In genomic region chr5:10417691-10418217, GRCm38 (mm10) we compare ENCODE assay signal across 29 mouse cellular contexts.
DNase-seq lines count a peak whose midpoint lies in the region; ATAC-seq and TF ChIP-seq lines count a peak whose summit lies in the region.
"Had no signal": no experiment of that assay in that cellular context is flagged by ENCODE, and none has a peak within 500 bp of the region (broad histone marks: within the 10 kb centered on the region; RNA-seq: fewer than 3 reads in every experiment).

No protein-coding gene starts in this region.

- peaks cover 7% of the 10 kb centered on the region; the same call in 1 of the 2 replicates for H3K27me3 ChIP-seq in forebrain, embryonic 12.5 days
- peaks cover 24% of the 10 kb centered on the region for H3K27me3 ChIP-seq in forebrain, embryonic 10.5 days (ENCODE audit: poor library complexity, severe bottlenecking)
- no peaks in the 10 kb centered on the region for H3K27me3 ChIP-seq in forebrain, embryonic 14.5 days (replicated peaks; ENCODE audit: control insufficient read depth, insufficient read depth, low read length)
- H3K27me3 ChIP-seq in midbrain, embryonic 12.5 days, result no peaks in the 10 kb centered on the region
- H3K27me3 ChIP-seq in midbrain, postnatal 0 days (ENCODE audit: insufficient read depth, low read length), result no peaks in the 10 kb centered on the region
- H3K27me3 ChIP-seq: embryonic facial prominence, embryonic 13.5 days; kidney, embryonic 15.5 days had no signal

- H3K4me3 ChIP-seq in forebrain, embryonic 12.5 days (replicated peaks), result no peak overlapping the region
- no peak overlapping the region for H3K4me3 ChIP-seq in forebrain, embryonic 10.5 days
- H3K4me3 ChIP-seq in forebrain, embryonic 14.5 days (ENCODE audit: low read depth, low read length), result no peak overlapping the region
- no peak overlapping the region for H3K4me3 ChIP-seq in midbrain, embryonic 12.5 days
- no peak overlapping the region for H3K4me3 ChIP-seq in midbrain, postnatal 0 days (ENCODE audit: low read depth, low read length)
- H3K4me3 ChIP-seq: embryonic facial prominence, embryonic 13.5 days; erythroblast, embryonic 14.5 days; kidney, embryonic 15.5 days had no signal

- H3K9me3 ChIP-seq in forebrain, embryonic 12.5 days, result no peaks in the 10 kb centered on the region
- no peaks in the 10 kb centered on the region for H3K9me3 ChIP-seq in forebrain, embryonic 10.5 days
- no peaks in the 10 kb centered on the region for H3K9me3 ChIP-seq in forebrain, embryonic 14.5 days (replicated peaks; ENCODE audit: control insufficient read depth, low read length)
- H3K9me3 ChIP-seq in midbrain, embryonic 12.5 days, result no peaks in the 10 kb centered on the region
- H3K9me3 ChIP-seq in midbrain, postnatal 0 days (ENCODE audit: low read length), result no peaks in the 10 kb centered on the region
- H3K9me3 ChIP-seq: embryonic facial prominence, embryonic 13.5 days; G1E; kidney, embryonic 15.5 days had no signal

- 3% methylated on average over 2 of the region's 2 CpGs for WGBS in forebrain, embryonic 12.5 days
- WGBS in forebrain, embryonic 10.5 days, result 15% methylated on average over 2 of the region's 2 CpGs
- WGBS in forebrain, embryonic 14.5 days, result 2% methylated on average over 2 of the region's 2 CpGs
- 18% methylated on average over 2 of the region's 2 CpGs for WGBS in midbrain, embryonic 12.5 days
- WGBS in midbrain, postnatal 0 days, result 14% methylated on average over 2 of the region's 2 CpGs

- H3K27ac ChIP-seq in forebrain, embryonic 12.5 days, result no peak overlapping the region
- no peak overlapping the region for H3K27ac ChIP-seq in forebrain, embryonic 10.5 days
- no peak overlapping the region for H3K27ac ChIP-seq in forebrain, embryonic 14.5 days (ENCODE audit: low read depth, low read length)
- no peak overlapping the region for H3K27ac ChIP-seq in midbrain, embryonic 12.5 days (replicated peaks)
- no peak overlapping the region for H3K27ac ChIP-seq in midbrain, postnatal 0 days (ENCODE audit: low read depth, low read length)
- H3K27ac ChIP-seq: embryonic facial prominence, embryonic 13.5 days; hindbrain, embryonic 14.5 days; kidney, embryonic 15.5 days; liver, embryonic 14.5 days; macrophage had no signal

- peaks cover 17% of the 10 kb centered on the region for H3K4me1 ChIP-seq in forebrain, embryonic 12.5 days
- peaks cover 22% of the 10 kb centered on the region for H3K4me1 ChIP-seq in forebrain, embryonic 10.5 days
- peaks cover 9% of the 10 kb centered on the region; the same call in 1 of the 2 replicates for H3K4me1 ChIP-seq in forebrain, embryonic 14.5 days (ENCODE audit: control insufficient read depth, insufficient read depth, low read length)
- peaks cover 11% of the 10 kb centered on the region; the same call in 1 of the 2 replicates for H3K4me1 ChIP-seq in midbrain, embryonic 12.5 days
- H3K4me1 ChIP-seq in midbrain, postnatal 0 days (ENCODE audit: insufficient read depth, low read length), result no peaks in the 10 kb centered on the region
- H3K4me1 ChIP-seq: embryonic facial prominence, embryonic 13.5 days; kidney, embryonic 15.5 days had no signal

- intact Hi-C loops in left cerebral cortex, postnatal 14 days (cut with DNase I), result no loop called here

- DNase-seq in forebrain, embryonic 10.5 days (ENCODE audit: extremely low spot score, low spot score), result no peak
- peak; percentile 59 for DNase-seq in forebrain, embryonic 14.5 days (ENCODE audit: low spot score)
- DNase-seq in midbrain, postnatal 0 days (ENCODE audit: low spot score), result no peak
- DNase-seq in heart, postnatal 4 days, result no peak
- DNase-seq in left cerebral cortex, postnatal 14 days (ENCODE audit: low spot score in 2 of 2), result no peak
- DNase-seq in heart, adult 18-20 months, result no peak
- DNase-seq: adrenal gland, postnatal 10 days; cerebellum, adult 11-12 months; cerebellum, postnatal 10 days; gastrocnemius, postnatal 25 days; heart, adult 11 months; kidney, adult 11 months; kidney, postnatal 25 days; layer of hippocampus, postnatal 36 days; liver; lung, adult 2 months; lung, postnatal 10 days; spleen, adult 18-20 months; thymus, postnatal 14 days had no signal

- H3K9ac ChIP-seq in forebrain, embryonic 12.5 days, result no peak overlapping the region
- H3K9ac ChIP-seq in forebrain, embryonic 14.5 days (ENCODE audit: low read length), result no peak overlapping the region
- no peak overlapping the region for H3K9ac ChIP-seq in midbrain, embryonic 12.5 days (replicated peaks)
- H3K9ac ChIP-seq in midbrain, postnatal 0 days (replicated peaks; ENCODE audit: low read length, poor library complexity, severe bottlenecking), result no peak overlapping the region
- H3K9ac ChIP-seq: embryonic facial prominence, embryonic 13.5 days; hindbrain, embryonic 14.5 days; kidney, embryonic 15.5 days; liver, embryonic 14.5 days had no signal

- no peak for TF ChIP-seq CTCF in midbrain, postnatal 0 days (IDR thresholded peaks at IDR 0.05)

- no peak overlapping the region for H3K4me2 ChIP-seq in forebrain, embryonic 12.5 days
- H3K4me2 ChIP-seq in forebrain, embryonic 14.5 days (ENCODE audit: low read length), result no peak overlapping the region
- no peak overlapping the region for H3K4me2 ChIP-seq in midbrain, embryonic 12.5 days (replicated peaks)
- no peak overlapping the region for H3K4me2 ChIP-seq in midbrain, postnatal 0 days (ENCODE audit: low read depth, low read length, poor library complexity, severe bottlenecking)
- H3K4me2 ChIP-seq: embryonic facial prominence, embryonic 13.5 days; heart, embryonic 11.5 days; hindbrain, embryonic 14.5 days; kidney, embryonic 15.5 days had no signal

- ATAC-seq in forebrain, embryonic 12.5 days (ENCODE audit: low FRiP score), result peak; percentile 81
- peak; percentile 78 for ATAC-seq in forebrain, embryonic 14.5 days
- ATAC-seq in midbrain, embryonic 12.5 days (ENCODE audit: low FRiP score, low read depth), result peak; percentile 68
- ATAC-seq in midbrain, postnatal 0 days (ENCODE audit: low FRiP score), result peak; percentile 13; the same call in 1 of the 2 replicates

- no peaks in the 10 kb centered on the region for H3K36me3 ChIP-seq in forebrain, embryonic 12.5 days (replicated peaks)
- H3K36me3 ChIP-seq in forebrain, embryonic 10.5 days (replicated peaks), result no peaks in the 10 kb centered on the region
- H3K36me3 ChIP-seq in forebrain, embryonic 14.5 days (ENCODE audit: control insufficient read depth, insufficient read depth, low read length), result no peaks in the 10 kb centered on the region
- H3K36me3 ChIP-seq in midbrain, embryonic 12.5 days, result no peaks in the 10 kb centered on the region
- H3K36me3 ChIP-seq in midbrain, postnatal 0 days (ENCODE audit: insufficient read depth, low read length), result no peaks in the 10 kb centered on the region
- H3K36me3 ChIP-seq: embryonic facial prominence, embryonic 13.5 days; G1E; kidney, embryonic 15.5 days had no signal

Comparison
In these comparisons a context has a peak if more than half of its experiments do, and no peak if none do; other contexts are left out.
1. ATAC-seq: peak in every context shown above with its lines; median percentile 81 in forebrain, embryonic 12.5 days; 78 in forebrain, embryonic 14.5 days; 68 in midbrain, embryonic 12.5 days; 13 in midbrain, postnatal 0 days.